Mouse (Mus musculus) cerebellum, postnatal 4 days (tissue): ENCODE measurements at regions not wholly inside any gene's neighbourhood (a gene's known extent, or its start where the extent isn't known, plus 50 kb on each side); places are given as distances from the start of the nearest gene placed in this dataset.

Experiments
- DNase-seq, 2 experiments: peaks; one replicate each; pipeline ENCODE4 v3.0.0; 2022; ENCODE audit warnings: low spot score in 2 of 2, mixed read lengths in 1 of 2

GRCm38 (mm10) chr1:61265706-61266127 is 288.0 kb downstream of the Icos start:
- DNase-seq: no peak

DNA sequence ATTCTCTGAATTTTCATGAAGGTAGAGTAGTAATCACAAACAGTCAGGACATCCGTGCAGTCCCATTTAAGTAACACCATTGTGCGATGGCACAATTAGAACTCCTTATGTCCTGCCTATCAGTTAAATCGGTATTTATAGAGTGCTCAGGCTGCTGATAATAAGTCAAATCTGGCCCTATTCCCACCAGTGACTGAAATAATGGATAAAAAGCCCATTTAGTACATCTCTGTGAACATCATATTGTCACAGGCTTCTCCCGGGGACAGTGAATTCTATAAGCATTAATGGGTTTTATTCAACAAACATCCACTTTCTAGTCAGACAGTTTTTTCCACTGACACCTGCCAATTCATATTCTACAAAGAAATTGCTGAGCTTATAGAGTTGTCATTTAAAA is 296.1 kb downstream of the Icos start:
- DNase-seq: no peak

DNA sequence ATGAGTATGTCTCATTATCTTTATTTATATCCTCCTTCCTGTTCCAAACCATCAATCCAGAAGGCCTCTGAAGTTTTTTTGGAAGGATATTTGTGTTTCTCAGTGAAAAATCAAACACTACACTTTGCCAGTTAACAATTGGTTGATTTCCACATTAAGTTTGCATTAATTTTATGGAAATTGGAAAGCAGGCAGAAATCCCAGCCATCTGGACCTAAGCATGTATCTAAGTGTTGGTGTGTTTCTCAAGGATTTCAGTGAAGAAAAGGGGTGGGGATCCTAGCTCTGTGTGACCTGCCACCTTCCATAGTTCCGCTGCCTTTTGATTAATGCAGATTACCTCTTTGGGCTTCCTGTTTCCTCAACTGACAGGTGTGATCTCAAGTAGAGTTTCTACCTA is 296.5 kb downstream of the Icos start:
- no peak for DNase-seq

DNA sequence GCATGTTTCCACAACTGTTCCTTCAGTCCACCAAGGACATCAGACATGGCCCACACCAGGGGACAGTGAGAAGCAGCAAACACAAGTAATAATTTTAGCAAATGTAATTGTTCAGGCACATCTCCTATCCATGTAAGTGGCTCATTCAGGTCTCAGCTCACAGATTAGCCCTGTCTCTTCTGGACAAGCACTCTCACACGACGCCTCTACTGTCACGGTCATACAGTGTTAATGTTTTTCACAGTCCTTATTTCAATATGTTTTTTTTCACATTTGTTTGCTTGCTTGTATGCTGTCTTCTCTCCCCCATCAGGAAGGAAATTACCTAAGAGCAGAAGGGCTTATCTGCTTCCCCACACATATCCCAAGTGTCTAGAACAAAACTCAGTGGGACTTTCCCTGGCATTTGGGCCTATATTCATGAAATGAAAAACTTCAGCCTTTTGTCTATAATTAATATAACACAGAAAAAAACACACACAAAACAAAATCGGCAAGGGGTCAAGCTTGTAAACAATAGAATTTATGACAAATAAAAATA is 299.5 kb downstream of the Icos start:
- DNase-seq: no peak

DNA sequence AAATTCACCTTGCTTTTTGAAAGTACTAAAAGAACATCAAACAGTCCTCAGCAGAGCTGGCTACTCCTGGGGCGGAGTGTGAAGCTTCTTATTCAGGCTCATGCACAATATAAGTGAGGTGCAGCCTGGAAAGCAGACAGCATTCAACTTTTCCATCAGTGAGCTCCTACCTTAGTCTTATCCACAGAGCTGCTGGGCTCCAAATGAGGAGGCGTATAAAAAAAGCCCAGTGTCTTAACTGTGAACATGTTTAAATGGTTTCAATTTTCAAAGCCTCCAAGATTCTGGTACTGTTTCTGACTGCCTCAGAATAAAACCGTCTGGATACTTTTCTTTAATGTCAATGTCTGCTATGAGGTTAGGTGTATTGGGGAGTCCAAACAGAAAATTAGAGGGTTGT is 310.5 kb downstream of the Icos start:
- no peak for DNase-seq

GRCm38 (mm10) chr1:61288946-61289345 is 311.2 kb downstream of the Icos start:
- no peak for DNase-seq

DNA sequence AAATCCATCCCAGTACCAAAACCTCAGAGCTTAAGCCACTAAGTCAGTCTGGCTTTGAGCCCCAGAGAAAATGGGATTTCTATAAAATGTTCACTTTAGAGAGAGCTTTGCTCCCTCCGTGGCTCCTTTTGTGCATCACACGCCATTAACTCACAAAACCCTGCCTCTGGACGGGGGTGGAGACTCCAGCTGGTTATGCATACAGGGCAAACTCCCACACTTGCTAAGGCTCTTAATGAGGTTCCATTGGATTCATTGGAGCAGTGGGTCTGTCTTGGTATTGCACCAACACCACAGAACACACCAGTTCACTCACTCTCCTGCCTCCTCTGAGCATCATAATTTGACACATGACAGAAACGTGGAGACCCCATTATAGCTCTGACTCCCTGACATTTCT is 311.8 kb downstream of the Icos start:
- DNase-seq: no peak

GRCm38 (mm10) chr1:61293106-61293505 is 315.4 kb downstream of the Icos start:
- no peak for DNase-seq

DNA sequence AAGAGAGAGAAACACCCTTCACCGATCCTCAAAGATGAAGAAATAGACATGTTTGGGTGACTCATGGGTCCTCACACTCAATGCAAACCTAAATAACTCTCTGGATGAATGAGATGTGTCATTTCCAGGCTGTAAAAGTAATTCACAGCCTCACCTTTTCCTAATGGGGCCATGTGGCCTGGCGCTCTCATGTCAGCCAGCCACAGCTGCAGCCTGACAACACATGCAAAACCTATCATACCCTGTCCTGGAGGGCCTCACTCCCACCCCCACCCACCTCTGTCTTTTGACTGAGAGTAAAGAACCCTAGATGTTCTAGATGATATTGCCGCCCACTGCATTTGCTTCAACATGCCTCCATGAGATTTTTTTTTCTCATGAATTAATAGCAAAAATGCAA is 317.5 kb downstream of the Icos start:
- DNase-seq: no peak

DNA sequence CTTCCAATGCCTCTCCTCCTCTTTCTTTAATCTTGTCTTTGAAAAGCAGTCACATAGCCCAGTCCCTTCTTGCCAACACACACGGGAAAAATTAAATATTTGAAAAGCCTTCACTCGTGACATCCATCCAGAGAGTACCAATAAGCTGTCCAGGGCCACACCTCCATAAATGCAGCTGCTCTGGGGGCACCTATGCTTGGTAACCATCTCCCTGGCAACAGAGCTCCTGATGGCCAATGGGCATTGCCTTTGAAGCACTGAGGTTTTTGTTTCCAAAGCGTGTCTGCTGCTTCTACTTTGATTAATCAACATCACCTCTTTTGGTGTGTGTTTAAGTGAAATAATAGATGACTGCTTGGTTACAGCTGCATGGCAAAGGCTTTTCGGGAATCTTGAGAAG is 319.1 kb downstream of the Icos start:
- no peak for DNase-seq

DNA sequence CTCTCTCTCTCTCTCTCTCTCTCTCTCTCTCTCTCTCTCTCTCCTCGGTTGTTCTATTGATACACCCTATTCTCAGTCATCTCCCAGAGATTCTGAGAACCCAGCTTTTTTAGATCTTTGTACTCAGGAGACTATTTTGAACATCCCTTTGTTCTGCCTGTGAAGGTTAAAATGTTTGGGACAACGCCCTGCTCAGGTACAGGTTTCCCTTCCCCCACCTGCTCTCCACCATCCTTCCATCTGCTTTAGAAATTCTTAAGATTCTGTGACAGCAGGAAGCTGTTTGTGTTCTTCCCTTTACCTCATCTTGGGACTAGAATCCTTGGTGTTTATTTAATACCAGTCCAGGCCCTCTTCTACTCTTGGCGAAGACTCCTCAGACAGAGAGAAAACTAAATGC is 319.6 kb downstream of the Icos start:
- no peak for DNase-seq

DNA sequence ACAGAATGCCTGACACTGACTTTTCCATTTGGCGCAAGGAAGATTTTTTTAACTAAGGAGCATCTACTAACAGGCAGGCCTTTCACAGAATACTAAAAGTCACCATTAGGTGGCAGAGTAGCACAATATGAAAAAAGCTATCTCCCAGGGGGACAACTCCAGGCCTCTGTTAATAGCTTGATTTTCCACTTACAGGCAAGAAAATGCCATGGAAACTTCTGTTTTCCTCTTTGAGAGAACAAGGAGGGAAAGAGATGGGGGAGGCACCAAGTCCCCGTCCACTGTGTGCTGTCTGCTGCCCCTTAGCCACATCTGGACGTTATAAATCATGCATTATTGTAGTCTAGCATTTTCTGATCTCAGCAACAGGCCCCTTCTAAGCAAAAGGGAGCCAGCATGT is 320.3 kb downstream of the Icos start:
- peak in 1 of 2 experiments; percentile 47 for DNase-seq

GRCm38 (mm10) chr1:61298779-61299178 is 321.1 kb downstream of the Icos start:
- no peak for DNase-seq

GRCm38 (mm10) chr1:61300491-61300890 is 322.8 kb downstream of the Icos start:
- no peak for DNase-seq

- no peak for DNase-seq
Observed at GRCm38 (mm10) chr1:61301041-61302030, 323.6 kb downstream of the Icos start.

GRCm38 (mm10) chr1:61302570-61303071 is 324.9 kb downstream of the Icos start:
- DNase-seq: no peak

DNA sequence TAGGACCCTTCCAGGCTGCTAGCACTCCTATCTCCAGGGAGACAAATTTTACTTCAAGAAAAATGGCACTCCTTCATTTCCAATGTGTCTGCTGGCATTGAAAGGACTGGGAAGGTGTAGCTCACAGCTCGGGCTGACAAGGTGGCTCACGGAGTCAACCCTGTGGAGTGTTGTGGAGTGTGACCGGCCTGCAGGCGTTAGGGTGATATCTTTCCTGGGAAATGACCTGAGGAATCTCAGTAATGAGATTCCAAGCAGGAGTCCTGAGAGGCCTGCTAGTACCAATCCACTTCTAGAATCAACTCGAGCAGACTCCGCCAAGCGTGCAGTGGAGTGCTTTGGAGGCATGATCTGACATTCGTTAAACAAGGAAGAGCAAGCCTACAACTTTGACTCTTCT is 328.6 kb downstream of the Icos start:
- DNase-seq: no peak

DNA sequence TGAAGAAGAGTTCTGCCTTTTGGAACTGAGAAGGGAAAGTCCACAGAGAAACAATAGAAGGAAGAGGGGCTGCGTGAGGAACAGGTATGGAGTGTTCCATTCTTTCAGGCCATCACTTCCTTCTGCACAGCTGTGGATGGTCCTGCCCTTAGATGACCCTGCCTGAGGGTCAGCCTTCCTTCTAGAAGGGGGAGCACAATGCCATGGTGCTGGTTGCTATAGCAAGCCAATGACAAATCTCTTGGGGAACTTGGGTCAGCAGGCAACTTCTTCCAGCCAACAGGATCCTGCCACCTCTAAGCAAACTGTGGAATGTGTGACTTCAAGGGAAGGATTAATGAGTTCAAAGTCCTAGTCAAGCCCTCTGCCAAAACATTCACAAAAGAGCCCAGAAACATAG is 329.1 kb upstream of the Pard3b start:
- no peak for DNase-seq

DNA sequence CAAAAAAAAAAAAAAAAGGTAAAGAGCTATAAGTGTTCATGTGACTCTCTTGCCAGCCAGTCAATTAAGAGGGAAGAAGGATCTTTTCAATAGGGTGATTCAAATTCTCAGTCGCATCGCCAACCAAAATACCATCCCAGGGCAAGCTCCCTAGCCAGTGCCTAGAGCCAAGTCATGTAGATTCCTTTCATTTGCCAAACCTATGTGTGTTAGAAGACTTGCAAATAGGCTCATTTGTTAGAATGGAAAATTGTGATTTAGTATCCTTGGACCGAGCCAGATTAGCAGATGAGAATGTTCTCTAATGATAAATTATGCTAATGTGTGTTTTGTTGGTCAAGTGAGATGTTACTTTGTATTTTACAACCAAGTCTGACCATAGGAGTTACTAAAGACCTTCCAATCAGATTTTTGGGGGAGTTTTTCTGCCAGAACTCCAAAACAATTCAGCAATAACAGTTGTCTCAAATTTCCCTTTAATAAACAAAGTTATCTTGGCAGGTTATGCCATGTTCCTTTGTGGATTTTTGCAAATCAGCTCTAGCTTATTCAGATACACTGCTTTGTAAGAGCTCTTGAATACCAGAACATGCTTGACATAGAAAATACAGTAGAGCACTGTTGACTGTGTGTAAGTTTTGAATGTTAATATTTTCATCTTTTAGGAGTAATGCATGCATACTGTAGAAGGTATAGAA is 328.4 kb upstream of the Pard3b start:
- DNase-seq: no peak

GRCm38 (mm10) chr1:61310761-61311090 is 327.9 kb upstream of the Pard3b start:
- no peak for DNase-seq

- DNase-seq: no peak
Observed at GRCm38 (mm10) chr1:61313196-61313595, 325.4 kb upstream of the Pard3b start.

DNA sequence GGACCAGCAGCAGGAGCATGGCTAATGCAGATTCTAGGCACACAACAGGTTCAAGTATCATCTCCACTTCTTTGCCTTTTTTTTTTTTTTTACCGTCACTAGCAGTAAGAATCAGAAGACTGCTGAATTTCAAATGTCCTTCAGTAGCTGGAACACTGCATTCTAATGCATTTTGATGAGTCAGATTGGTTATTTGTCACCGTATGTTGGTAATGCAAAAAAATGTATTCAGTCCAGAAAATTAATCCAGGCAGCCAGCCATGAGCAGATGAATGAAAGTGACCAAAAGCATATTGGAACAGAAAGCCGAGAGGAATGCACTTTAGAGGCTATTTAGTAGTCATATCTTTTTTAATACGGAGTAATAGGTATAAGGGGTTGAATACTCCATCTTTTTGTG is 322.4 kb upstream of the Pard3b start:
- DNase-seq: no peak

GRCm38 (mm10) chr1:61316736-61317135 is 321.9 kb upstream of the Pard3b start:
- DNase-seq: no peak
